ENCODE assay signal across 8 mouse cellular contexts in genomic region chr5:24995576-24996100, GRCm38 (mm10).
DNase-seq lines count a peak whose midpoint lies in the region; ATAC-seq lines count a peak whose summit lies in the region.

No protein-coding gene starts in this region.

- no peak for DNase-seq in cerebellum, postnatal 4 days (ENCODE audit: low spot score in 2 of 2)
- peak; percentile 64 to 69 for DNase-seq in left cerebral cortex, postnatal 10 days (ENCODE audit: extremely low spot score in 1 of 2, low spot score in 2 of 2)
- peak; percentile 10 for DNase-seq in naive thymus-derived CD4-positive, alpha-beta T cell, adult 2 months (ENCODE audit: low read depth)
- no peak for DNase-seq in thymus, postnatal 4 days

- intact Hi-C loops in left cerebral cortex, postnatal 10 days (cut with DNase I): no loop called here

- H3K4me3 ChIP-seq in brown adipose tissue, adult 24 weeks (ENCODE audit: insufficient read depth, low read depth, low read length): peak overlapping the region; percentile 31

- H3K4me1 ChIP-seq in brown adipose tissue, adult 24 weeks (ENCODE audit: control insufficient read depth, insufficient read depth, insufficient read length, low read length): peaks cover 6% of the 10 kb centered on the region; the same call in 1 of the 2 replicates

- ATAC-seq in cerebellum, adult (ENCODE audit: insufficient number of reproducible peaks, low FRiP score, low TSS enrichment): peak; percentile 69
- peak; percentile 86 for ATAC-seq in frontal cortex, adult (ENCODE audit: low TSS enrichment)
- ATAC-seq in hematopoietic stem cell, adult 5-6 weeks (replicated peaks in 1 of 2; ENCODE audit: insufficient read depth in 1 of 2, low FRiP score in 2 of 2, low TSS enrichment in 1 of 2, low read depth in 1 of 2, poor library complexity in 2 of 2, severe bottlenecking in 2 of 2): peak; percentile 64 to 65

- H3K27ac ChIP-seq in brown adipose tissue, adult 24 weeks (replicated peaks; ENCODE audit: low read depth, low read length): peak overlapping the region; percentile 57

Comparison
In these comparisons a context has a peak if more than half of its experiments do, and no peak if none do; other contexts are left out.
1. DNase-seq: peak in left cerebral cortex, postnatal 10 days (2 of 2) and naive thymus-derived CD4-positive, alpha-beta T cell, adult 2 months (single experiment); none in cerebellum, postnatal 4 days (0 of 2) and thymus, postnatal 4 days (single experiment).
2. Peak in every context shown above with its lines, with median percentiles within 50 percentile points of each other: ATAC-seq.